Mouse (Mus musculus): Measurements from ENCODE around the gene Lcp1. TPM values are rescaled to one million over a fixed set of nuclear protein-coding genes. Genes with fewer than 3 reads are reported as not detected.

Gene Lcp1
- polyA plus RNA-seq, 1 experiment = 71.2 TPM

GRCm38 (mm10) chr14:75185796-75186594, 55.1 kb downstream of the Lcp1 start:
- no peaks in the 10 kb centered on the region; the same call in 1 of the 2 replicates for H3K36me3 ChIP-seq (ENCODE audit: control insufficient read depth, insufficient read depth, low read length)
- no peak overlapping the region; the same call in 1 of the 2 replicates for H3K27ac ChIP-seq (ENCODE audit: control insufficient read depth, insufficient read depth, low read length)
- 26% methylated on average over 5 of the region's 5 CpGs for WGBS
- peaks cover 27% of the 10 kb centered on the region for H3K4me1 ChIP-seq (replicated peaks; ENCODE audit: control insufficient read depth, insufficient read depth, low read length)
- H3K4me3 ChIP-seq (ENCODE audit: control insufficient read depth, insufficient read depth, low read length) = no peak overlapping the region
- no peak for DNase-seq
- TF ChIP-seq CTCF (IDR thresholded peaks at IDR 0.05; ENCODE audit: borderline replicate concordance, control insufficient read depth, extremely low read depth, insufficient read depth, low read length, poor library complexity) (no peak), POLR2A (IDR thresholded peaks at IDR 0.05; ENCODE audit: control insufficient read depth, extremely low read depth, insufficient read depth, low read length, poor library complexity) (no peak)
- H3K27me3 ChIP-seq (ENCODE audit: control insufficient read depth, insufficient read depth, low read length) = no peaks in the 10 kb centered on the region

GRCm38 (mm10) chr14:75186858-75187415, 56.0 kb downstream of the Lcp1 start:
- Histone ChIP-seq H3K27me3 (ENCODE audit: control insufficient read depth, insufficient read depth, low read length) (no peaks in the 10 kb centered on the region), H3K27ac (ENCODE audit: control insufficient read depth, insufficient read depth, low read length) (no peak overlapping the region), H3K4me1 (replicated peaks; ENCODE audit: control insufficient read depth, insufficient read depth, low read length) (peaks cover 32% of the 10 kb centered on the region), H3K36me3 (ENCODE audit: control insufficient read depth, insufficient read depth, low read length) (no peaks in the 10 kb centered on the region; the same call in 1 of the 2 replicates), H3K4me3 (ENCODE audit: control insufficient read depth, insufficient read depth, low read length) (no peak overlapping the region)
- no peak for TF ChIP-seq CTCF (IDR thresholded peaks at IDR 0.05; ENCODE audit: borderline replicate concordance, control insufficient read depth, extremely low read depth, insufficient read depth, low read length, poor library complexity)
- TF ChIP-seq POLR2A (IDR thresholded peaks at IDR 0.05; ENCODE audit: control insufficient read depth, extremely low read depth, insufficient read depth, low read length, poor library complexity) = no peak
- WGBS = 89% methylated on average over 8 of the region's 8 CpGs
- DNase-seq = no peak

DNA sequence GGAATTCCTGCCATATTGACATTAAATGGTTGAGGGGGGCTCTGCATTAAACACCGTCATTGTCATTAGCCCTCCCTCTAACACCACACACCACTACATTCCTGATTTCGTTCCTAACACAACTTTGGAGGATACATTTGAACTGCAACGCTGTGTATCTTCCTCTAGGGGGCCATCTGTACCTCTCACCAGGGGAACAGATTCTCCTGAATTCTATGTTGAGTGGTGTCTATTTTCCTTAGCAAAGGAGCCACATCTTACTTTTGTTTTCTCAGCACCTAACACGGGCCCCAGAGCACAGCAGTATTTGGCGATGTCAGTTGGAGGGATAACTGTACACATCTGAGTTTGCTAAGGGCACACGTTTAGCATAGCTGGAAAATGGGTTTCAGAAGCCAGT, 57.6 kb downstream of the Lcp1 start:
- 77% methylated on average over 6 of the region's 6 CpGs for WGBS
- H3K36me3 ChIP-seq (ENCODE audit: control insufficient read depth, insufficient read depth, low read length) = no peaks in the 10 kb centered on the region; the same call in 1 of the 2 replicates
- DNase-seq = no peak
- no peak overlapping the region for H3K4me3 ChIP-seq (ENCODE audit: control insufficient read depth, insufficient read depth, low read length)
- H3K27ac ChIP-seq (ENCODE audit: control insufficient read depth, insufficient read depth, low read length) = no peak overlapping the region
- H3K4me1 ChIP-seq (replicated peaks; ENCODE audit: control insufficient read depth, insufficient read depth, low read length) = peaks cover 37% of the 10 kb centered on the region
- no peak for TF ChIP-seq CTCF (IDR thresholded peaks at IDR 0.05; ENCODE audit: borderline replicate concordance, control insufficient read depth, extremely low read depth, insufficient read depth, low read length, poor library complexity)
- no peak for TF ChIP-seq POLR2A (IDR thresholded peaks at IDR 0.05; ENCODE audit: control insufficient read depth, extremely low read depth, insufficient read depth, low read length, poor library complexity)
- no peaks in the 10 kb centered on the region for H3K27me3 ChIP-seq (ENCODE audit: control insufficient read depth, insufficient read depth, low read length)

DNA sequence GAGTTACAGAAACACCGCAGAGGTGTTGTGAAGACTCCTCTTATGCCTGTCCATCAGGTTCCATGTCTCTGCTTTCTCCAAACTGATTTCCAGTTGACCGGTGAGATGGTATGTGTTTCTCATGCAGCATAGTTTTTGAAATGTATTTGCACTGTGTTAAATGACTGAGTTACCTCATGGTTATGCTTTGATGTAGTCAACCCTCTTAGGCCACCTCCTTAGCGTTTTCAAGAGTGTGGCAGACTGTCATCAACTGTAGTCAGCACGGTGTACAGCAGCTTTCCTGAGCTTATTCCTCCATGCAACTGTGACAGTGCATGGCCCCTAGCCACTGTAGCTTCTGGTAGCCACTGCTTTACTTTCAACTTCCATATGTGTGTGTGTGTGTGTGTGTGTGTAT, 58.1 kb downstream of the Lcp1 start:
- Histone ChIP-seq H3K27ac (ENCODE audit: control insufficient read depth, insufficient read depth, low read length) (no peak overlapping the region), H3K4me3 (ENCODE audit: control insufficient read depth, insufficient read depth, low read length) (no peak overlapping the region), H3K27me3 (ENCODE audit: control insufficient read depth, insufficient read depth, low read length) (no peaks in the 10 kb centered on the region), H3K36me3 (ENCODE audit: control insufficient read depth, insufficient read depth, low read length) (no peaks in the 10 kb centered on the region; the same call in 1 of the 2 replicates), H3K4me1 (replicated peaks; ENCODE audit: control insufficient read depth, insufficient read depth, low read length) (peaks cover 36% of the 10 kb centered on the region)
- TF ChIP-seq POLR2A (IDR thresholded peaks at IDR 0.05; ENCODE audit: control insufficient read depth, extremely low read depth, insufficient read depth, low read length, poor library complexity) = no peak
- WGBS = 78% methylated on average over 4 of the region's 4 CpGs
- DNase-seq = no peak

DNA sequence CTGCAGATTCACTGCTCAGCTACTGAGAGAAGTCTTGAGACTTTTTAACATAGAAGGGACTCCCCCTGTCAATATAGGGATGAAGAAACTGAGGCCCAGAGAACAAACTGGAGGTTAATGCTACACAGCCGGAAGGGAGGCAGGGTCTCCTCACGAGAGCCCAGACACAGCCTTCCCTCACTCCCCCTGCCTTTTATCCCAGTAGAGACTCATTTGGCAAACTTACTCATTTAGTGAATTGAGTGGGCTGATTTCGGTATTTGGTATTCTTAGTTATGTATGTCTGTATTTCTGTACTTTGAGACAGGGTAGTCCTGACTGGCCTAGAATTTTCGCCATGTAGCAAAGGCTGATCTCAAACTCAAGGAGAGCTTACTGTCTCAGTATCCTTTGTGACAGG, 59.8 kb downstream of the Lcp1 start:
- H3K27me3 ChIP-seq (ENCODE audit: control insufficient read depth, insufficient read depth, low read length) = no peaks in the 10 kb centered on the region
- no peak overlapping the region for H3K4me3 ChIP-seq (ENCODE audit: control insufficient read depth, insufficient read depth, low read length)
- H3K27ac ChIP-seq (ENCODE audit: control insufficient read depth, insufficient read depth, low read length) = no peak overlapping the region
- WGBS = 94% methylated on average over 4 of the region's 4 CpGs
- no peak for DNase-seq
- peaks cover 36% of the 10 kb centered on the region for H3K4me1 ChIP-seq (replicated peaks; ENCODE audit: control insufficient read depth, insufficient read depth, low read length)
- no peak for TF ChIP-seq POLR2A (IDR thresholded peaks at IDR 0.05; ENCODE audit: control insufficient read depth, extremely low read depth, insufficient read depth, low read length, poor library complexity)
- TF ChIP-seq CTCF (IDR thresholded peaks at IDR 0.05; ENCODE audit: borderline replicate concordance, control insufficient read depth, extremely low read depth, insufficient read depth, low read length, poor library complexity) = no peak
- H3K36me3 ChIP-seq (ENCODE audit: control insufficient read depth, insufficient read depth, low read length) = no peaks in the 10 kb centered on the region

DNA sequence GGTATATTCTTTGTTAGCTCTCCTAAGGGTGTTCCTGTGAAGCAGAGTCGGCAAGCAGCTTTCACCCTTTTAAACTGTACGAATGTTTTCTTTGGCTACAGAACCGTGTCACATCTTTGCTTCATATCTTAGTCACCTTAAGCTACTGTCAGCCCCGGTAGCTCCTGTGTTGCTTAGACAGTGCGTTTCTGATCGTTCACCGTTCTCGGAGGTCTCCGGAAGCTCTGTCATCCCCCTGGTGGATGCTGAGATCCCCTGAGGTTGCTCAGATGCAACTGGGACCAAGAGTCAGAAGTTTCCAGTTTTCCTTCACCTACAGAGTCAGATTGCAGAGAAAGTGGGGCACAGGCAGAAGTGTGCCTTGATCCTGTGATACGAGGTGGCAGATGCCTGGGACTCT, 61.5 kb downstream of the Lcp1 start:
- 79% methylated on average over 10 of the region's 10 CpGs for WGBS
- no peak overlapping the region for H3K27ac ChIP-seq (ENCODE audit: control insufficient read depth, insufficient read depth, low read length)
- DNase-seq = no peak
- no peaks in the 10 kb centered on the region for H3K36me3 ChIP-seq (ENCODE audit: control insufficient read depth, insufficient read depth, low read length)
- no peak overlapping the region for H3K4me3 ChIP-seq (ENCODE audit: control insufficient read depth, insufficient read depth, low read length)
- no peaks in the 10 kb centered on the region for H3K27me3 ChIP-seq (ENCODE audit: control insufficient read depth, insufficient read depth, low read length)
- peaks cover 26% of the 10 kb centered on the region for H3K4me1 ChIP-seq (replicated peaks; ENCODE audit: control insufficient read depth, insufficient read depth, low read length)
- no peak for TF ChIP-seq CTCF (IDR thresholded peaks at IDR 0.05; ENCODE audit: borderline replicate concordance, control insufficient read depth, extremely low read depth, insufficient read depth, low read length, poor library complexity)
- no peak for TF ChIP-seq POLR2A (IDR thresholded peaks at IDR 0.05; ENCODE audit: control insufficient read depth, extremely low read depth, insufficient read depth, low read length, poor library complexity)
